Mouse (Mus musculus) midbrain, embryonic 14.5 days (tissue): Measurements from ENCODE around the gene Pabpn1l. TPM values are rescaled to one million over a fixed set of nuclear protein-coding genes. Genes with fewer than 3 reads are reported as not detected.
"Not testable (repeated sequence)": the region's sequence is repeated elsewhere in the genome, so short reads cannot be mapped to it uniquely, and the experiment has no call there.

Experiments used
- ATAC-seq: fragments of 200-750 bp; cut with Nextera tagmentation; 2 replicates; pipeline ENCODE4 v1.8.0; 2017; ENCODE audit warnings: moderate number of reproducible peaks, moderate library complexity; ENCODE audit not compliant: low FRiP score, low TSS enrichment
- DNase-seq: peaks from one replicate; pipeline ENCODE4 v3.0.0-alpha.2; 2015
- H3K27ac ChIP-seq: fragments of 300-500 bp; sonication (generic); replicated peaks from 2 replicates; pipeline ENCODE4 v1.5.1; 2014; ENCODE audit warnings: mild to moderate bottlenecking, low read depth, low read length, moderate library complexity
- H3K27me3 ChIP-seq: fragments of 300-500 bp; sonication (generic); 2 replicates; pipeline ENCODE4 v1.6.1; 2014; ENCODE audit warnings: low read length, control low read depth, mixed read lengths; ENCODE audit not compliant: control insufficient read depth, insufficient read depth
- H3K36me3 ChIP-seq: fragments of 300-500 bp; sonication (generic); 2 replicates; pipeline ENCODE4 v1.6.1; 2014; ENCODE audit warnings: low read length, control low read depth; ENCODE audit not compliant: control insufficient read depth, insufficient read depth
- H3K4me1 ChIP-seq: fragments of 300-500 bp; sonication (generic); 2 replicates; pipeline ENCODE4 v1.6.1; 2014; ENCODE audit warnings: mild to moderate bottlenecking, antibody characterized with exemption, low read length, control low read depth; ENCODE audit not compliant: control insufficient read depth, insufficient read depth
- H3K4me2 ChIP-seq: fragments of 300-500 bp; sonication (generic); 2 replicates; pipeline ENCODE4 v1.6.1; 2014; ENCODE audit warnings: mild to moderate bottlenecking, low read length, moderate library complexity
- H3K4me3 ChIP-seq: fragments of 300-500 bp; sonication (generic); replicated peaks from 2 replicates; pipeline ENCODE4 v1.5.1; 2014; ENCODE audit warnings: low read depth, low read length
- H3K9ac ChIP-seq: fragments of 300-500 bp; sonication (generic); replicated peaks from 2 replicates; pipeline ENCODE4 v1.6.1; 2014; ENCODE audit warnings: mild to moderate bottlenecking, low read length, moderate library complexity
- H3K9me3 ChIP-seq: fragments of 300-500 bp; sonication (generic); 2 replicates; pipeline ENCODE4 v1.6.1; 2016; ENCODE audit warnings: low read length, control low read depth, mixed read lengths; ENCODE audit not compliant: control insufficient read depth
- WGBS: fragments of 180-500 bp; shearing (Covaris S2); extraction: QIAGEN DNeasy Blood & Tissue Kit; methylation state at CpG from one replicate; pipeline ENCODE4 v1.1.7; 2014; 5-methylcytosine and 5-hydroxymethylcytosine counted together
- microRNA-seq: library from miRNA; unstranded; fragments of <30 nt; microRNA quantifications from one replicate; pipeline ENCODE4, GENCODE M21; 2016
- polyA plus RNA-seq: library from polyadenylated mRNA; unstranded; fragments of >200 nt; fragmentation: Nextera tagmentation; extraction: Ambion mirVana; gene quantifications from 2 replicates; pipeline ENCODE4 v1.2.1, GENCODE M21; 2014

Pabpn1l gene
- polyA plus RNA-seq, 1 experiment from 2014 or later = not detected

- no peaks in the 10 kb centered on the region for H3K9me3 ChIP-seq
- no peak overlapping the region for H3K4me3 ChIP-seq
- peaks cover 26% of the 10 kb centered on the region for H3K36me3 ChIP-seq
- ATAC-seq (no peak), DNase-seq (no peak)
- no peak overlapping the region for H3K4me2 ChIP-seq
- no peaks in the 10 kb centered on the region for H3K27me3 ChIP-seq
- no peak overlapping the region for H3K27ac ChIP-seq
- WGBS = 69% methylated on average over 3 of the region's 3 CpGs
- H3K9ac ChIP-seq = no peak overlapping the region
- peaks cover 21% of the 10 kb centered on the region for H3K4me1 ChIP-seq
These were observed 48.3 kb downstream of the Pabpn1l start for GRCm38 (mm10) chr8:122574264-122574663.

- WGBS = 46% methylated on average over 9 of the region's 9 CpGs
These were observed 49.0 kb downstream of the Pabpn1l start for GRCm38 (mm10) chr8:122573577-122573976.

GRCm38 (mm10) chr8:122573176-122573575 lies 49.4 kb downstream of the Pabpn1l start:
- not testable (repeated sequence) for DNase-seq, ATAC-seq, H3K9me3 ChIP-seq, H3K27me3 ChIP-seq, H3K4me2 ChIP-seq, H3K4me3 ChIP-seq, H3K27ac ChIP-seq, H3K9ac ChIP-seq
- peaks cover 26% of the 10 kb centered on the region for H3K36me3 ChIP-seq
- peaks cover 21% of the 10 kb centered on the region for H3K4me1 ChIP-seq
- 13% methylated on average over 4 of the region's 4 CpGs for WGBS

More at GRCm38 (mm10) chr8:122573577-122573976, 49.0 kb downstream of the Pabpn1l start:
- H3K9ac ChIP-seq = no peak overlapping the region
- no peak overlapping the region for H3K4me2 ChIP-seq
- H3K36me3 ChIP-seq = peaks cover 26% of the 10 kb centered on the region
- DNase-seq = no peak
- ATAC-seq = no peak
- H3K27ac ChIP-seq = no peak overlapping the region
- H3K4me3 ChIP-seq = no peak overlapping the region
- no peaks in the 10 kb centered on the region for H3K27me3 ChIP-seq
- H3K4me1 ChIP-seq = peaks cover 21% of the 10 kb centered on the region
- no peaks in the 10 kb centered on the region for H3K9me3 ChIP-seq

GRCm38 (mm10) chr8:122572751-122573150 lies 49.8 kb downstream of the Pabpn1l start:
- no peak overlapping the region for H3K4me3 ChIP-seq
- H3K9ac ChIP-seq = no peak overlapping the region
- peaks cover 26% of the 10 kb centered on the region for H3K36me3 ChIP-seq
- no peaks in the 10 kb centered on the region for H3K9me3 ChIP-seq
- H3K27ac ChIP-seq = no peak overlapping the region
- no peak overlapping the region for H3K4me2 ChIP-seq
- DNase-seq (no peak), ATAC-seq (no peak)
- WGBS = 94% methylated on average over 3 of the region's 3 CpGs
- no peaks in the 10 kb centered on the region for H3K27me3 ChIP-seq
- peaks cover 21% of the 10 kb centered on the region for H3K4me1 ChIP-seq

- WGBS = 95% methylated on average over 17 of the region's 17 CpGs
- peaks cover 21% of the 10 kb centered on the region for H3K4me1 ChIP-seq
- no peak for DNase-seq
These were observed 50.7 kb downstream of the Pabpn1l start for GRCm38 (mm10) chr8:122571750-122572267.

GRCm38 (mm10) chr8:122571153-122571552 lies 51.4 kb downstream of the Pabpn1l start:
- H3K4me2 ChIP-seq = no peak overlapping the region
- WGBS = 92% methylated on average over 11 of the region's 11 CpGs
- H3K4me3 ChIP-seq = no peak overlapping the region
- ATAC-seq = no peak
- H3K27me3 ChIP-seq = no peaks in the 10 kb centered on the region
- no peak overlapping the region for H3K9ac ChIP-seq
- H3K4me1 ChIP-seq = peaks cover 24% of the 10 kb centered on the region
- DNase-seq = no peak
- peaks cover 26% of the 10 kb centered on the region for H3K36me3 ChIP-seq
- H3K9me3 ChIP-seq = no peaks in the 10 kb centered on the region
- no peak overlapping the region for H3K27ac ChIP-seq

More at GRCm38 (mm10) chr8:122571750-122572267, 50.7 kb downstream of the Pabpn1l start:
- Histone ChIP-seq H3K27me3 (no peaks in the 10 kb centered on the region), H3K9me3 (no peaks in the 10 kb centered on the region), H3K4me2 (no peak overlapping the region), H3K4me3 (no peak overlapping the region), H3K36me3 (peaks cover 26% of the 10 kb centered on the region), H3K9ac (no peak overlapping the region), H3K27ac (no peak overlapping the region)
- ATAC-seq = no peak

- 94% methylated on average over 16 of the region's 16 CpGs for WGBS
- Histone ChIP-seq H3K9ac (no peak overlapping the region), H3K9me3 (no peaks in the 10 kb centered on the region), H3K27me3 (no peaks in the 10 kb centered on the region), H3K36me3 (peaks cover 26% of the 10 kb centered on the region), H3K4me3 (no peak overlapping the region), H3K27ac (no peak overlapping the region), H3K4me2 (no peak overlapping the region), H3K4me1 (peaks cover 13% of the 10 kb centered on the region)
- DNase-seq (no peak), ATAC-seq (no peak)
These were observed 52.5 kb downstream of the Pabpn1l start for GRCm38 (mm10) chr8:122569996-122570395.

Small RNAs within 50 kb of the gene (microRNA-seq; reads per million reads assigned to microRNA genes)
- gene Mir6396 = not detected

Other genes with a start within 250 kb of the Pabpn1l start
- 22.4 and 27.9 TPM in 2 replicates for gene Zc3h18, start 246.1 kb downstream of the Pabpn1l start, polyA plus RNA-seq
- gene Il17c, start 200.7 kb downstream of the Pabpn1l start, polyA plus RNA-seq = not detected in 2 replicates
- 20.2 and 36.2 TPM in 2 replicates for gene Cyba, start 189.8 kb downstream of the Pabpn1l start, polyA plus RNA-seq
- gene Mvd, start 179.3 kb downstream of the Pabpn1l start, polyA plus RNA-seq = 47.1 and 60.9 TPM in 2 replicates
- gene Snai3, start 162.0 kb downstream of the Pabpn1l start, polyA plus RNA-seq = not detected in 2 replicates
- 33.7 and 34.4 TPM in 2 replicates for gene Rnf166, start 146.7 kb downstream of the Pabpn1l start, polyA plus RNA-seq
- 80.6 and 93.1 TPM in 2 replicates for gene Ctu2, start 146.6 kb downstream of the Pabpn1l start, polyA plus RNA-seq
- gene Piezo1, start 71.4 kb downstream of the Pabpn1l start, polyA plus RNA-seq = 1.0 and 4.6 TPM in 2 replicates
- gene Cdt1, start 54.7 kb downstream of the Pabpn1l start, polyA plus RNA-seq = 5.9 and 7.6 TPM in 2 replicates
- gene Aprt, start 45.8 kb downstream of the Pabpn1l start, polyA plus RNA-seq = 146 and 161 TPM in 2 replicates
- gene Galns, start 11.3 kb downstream of the Pabpn1l start, polyA plus RNA-seq = 5.5 and 6.3 TPM in 2 replicates
- 107 and 158 TPM in 2 replicates for gene Trappc2l, start 11.1 kb downstream of the Pabpn1l start, polyA plus RNA-seq
- 25.2 and 28.7 TPM in 2 replicates for gene Cbfa2t3, start 76.4 kb upstream of the Pabpn1l start, polyA plus RNA-seq
- 16.3 and 16.8 TPM in 2 replicates for gene Acsf3, start 152.7 kb upstream of the Pabpn1l start, polyA plus RNA-seq
- 1.5 and 2.6 TPM in 2 replicates for gene Cdh15, start 225.2 kb upstream of the Pabpn1l start, polyA plus RNA-seq